Mouse (Mus musculus): Measurements from ENCODE around the gene Bbc3. TPM values are rescaled to one million over a fixed set of nuclear protein-coding genes. Genes with fewer than 3 reads are reported as not detected.
"Not testable (repeated sequence)": the region's sequence is repeated elsewhere in the genome, so short reads cannot be mapped to it uniquely, and the experiment has no call there.

The Bbc3 gene
- polyA plus RNA-seq, 1 experiment from 2014 or later: 6.4 TPM

DNA sequence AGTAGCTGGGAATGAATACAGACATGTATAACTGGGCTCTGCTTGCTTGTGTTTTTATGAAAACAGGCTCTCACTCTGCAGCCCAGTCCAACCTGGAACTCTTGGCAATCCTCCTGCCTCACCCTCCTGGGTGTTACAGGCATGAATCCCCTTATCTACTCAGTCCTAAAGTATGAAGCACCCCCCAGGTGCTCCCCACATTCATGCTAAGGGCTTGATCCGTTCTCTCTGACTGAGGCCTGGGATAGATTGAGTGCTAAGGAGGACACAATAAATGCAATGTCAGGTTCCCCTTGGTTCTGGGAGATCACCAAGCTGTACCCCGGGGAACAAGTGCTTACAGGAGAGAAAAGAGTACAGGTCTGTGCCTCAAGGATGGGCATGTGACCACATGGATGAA lies 10.6 kb upstream of the Bbc3 start:
- no peak for ATAC-seq (ENCODE audit: low FRiP score)

DNA sequence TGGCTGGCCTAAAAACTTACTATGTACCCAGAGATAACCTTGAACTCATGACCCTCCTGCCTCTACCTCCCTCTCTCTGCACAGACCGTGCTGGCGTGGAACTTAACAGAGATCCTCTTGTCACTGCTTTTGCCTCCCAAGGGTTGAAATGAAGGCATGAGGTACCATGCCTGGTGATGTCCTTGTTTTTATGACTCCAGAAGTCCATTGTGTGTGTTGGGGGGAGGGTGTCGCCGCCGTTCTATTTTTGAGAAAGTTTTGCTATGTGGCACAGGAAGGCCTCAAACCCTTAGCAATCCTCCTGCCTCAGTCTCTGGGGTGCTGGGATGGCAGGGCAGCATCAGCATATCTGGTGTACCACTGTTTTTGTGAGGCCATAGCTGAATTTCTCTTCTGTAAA lies 9.3 kb upstream of the Bbc3 start:
- WGBS: 80% methylated on average over 5 of the region's 5 CpGs
- peak overlapping the region; percentile 36; the same call in 1 of the 2 replicates for H3K4me3 ChIP-seq (ENCODE audit: low read depth, low read length)
- H3K9me3 ChIP-seq (ENCODE audit: control insufficient read depth, low read length): no peaks in the 10 kb centered on the region
- DNase-seq (ENCODE audit: low spot score): no peak
- peak overlapping the region; percentile 59 for H3K4me2 ChIP-seq (replicated peaks; ENCODE audit: low read depth, low read length)
- no peak for ATAC-seq (ENCODE audit: low FRiP score)
- no peak overlapping the region; the same call in 1 of the 2 replicates for H3K9ac ChIP-seq (ENCODE audit: low read depth, low read length)
- H3K27ac ChIP-seq (ENCODE audit: low read depth, low read length): peak overlapping the region; percentile 37; the same call in 1 of the 2 replicates
- H3K4me1 ChIP-seq (replicated peaks; ENCODE audit: control insufficient read depth, insufficient read depth, low read length): peaks cover 6% of the 10 kb centered on the region
- H3K27me3 ChIP-seq (ENCODE audit: control insufficient read depth, insufficient read depth, low read length): no peaks in the 10 kb centered on the region
- H3K36me3 ChIP-seq (ENCODE audit: control insufficient read depth, insufficient read depth, low read length): no peaks in the 10 kb centered on the region

More for the DNA sequence above, 10.6 kb upstream of the Bbc3 start:
- H3K4me1 ChIP-seq (replicated peaks; ENCODE audit: control insufficient read depth, insufficient read depth, low read length): peaks cover 6% of the 10 kb centered on the region
- H3K4me2 ChIP-seq (replicated peaks; ENCODE audit: low read depth, low read length): no peak overlapping the region; the same call in 1 of the 2 replicates
- H3K36me3 ChIP-seq (ENCODE audit: control insufficient read depth, insufficient read depth, low read length): no peaks in the 10 kb centered on the region
- no peak overlapping the region for H3K27ac ChIP-seq (ENCODE audit: low read depth, low read length)
- WGBS: 72% methylated on average over 2 of the region's 2 CpGs
- H3K9me3 ChIP-seq (ENCODE audit: control insufficient read depth, low read length): no peaks in the 10 kb centered on the region
- no peak overlapping the region for H3K9ac ChIP-seq (ENCODE audit: low read depth, low read length)
- DNase-seq (ENCODE audit: low spot score): no peak
- no peaks in the 10 kb centered on the region for H3K27me3 ChIP-seq (ENCODE audit: control insufficient read depth, insufficient read depth, low read length)
- no peak overlapping the region for H3K4me3 ChIP-seq (ENCODE audit: low read depth, low read length)

DNA sequence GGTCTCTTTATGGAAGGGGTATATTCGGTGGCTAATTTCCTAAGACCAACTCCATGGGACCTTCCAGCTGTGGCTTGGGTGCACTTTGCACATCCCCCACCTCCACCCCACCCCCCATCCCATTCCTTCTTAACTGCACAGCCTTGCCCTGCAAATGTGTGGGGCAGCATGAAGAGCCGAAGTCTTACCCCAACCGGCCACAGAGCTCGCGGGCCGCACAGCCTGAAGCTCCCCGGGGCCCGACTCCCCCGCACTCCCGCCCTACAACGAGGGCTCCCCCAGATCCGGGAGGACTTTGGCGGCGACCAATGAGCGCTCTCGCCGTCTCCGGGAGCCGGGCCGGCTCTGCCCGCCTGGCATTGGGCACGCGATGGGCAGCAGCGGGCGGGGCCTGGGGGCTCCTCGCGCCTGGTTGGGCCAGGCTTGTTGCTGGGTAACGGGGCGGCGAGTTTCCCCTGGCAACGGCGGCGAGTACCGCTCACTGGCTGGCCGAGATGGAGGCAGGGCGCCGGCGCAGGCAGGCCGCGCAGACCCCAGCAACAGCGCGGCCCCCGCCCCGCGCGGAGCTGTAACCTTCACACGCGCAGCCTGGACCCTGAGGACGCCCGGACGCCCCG lies 8.7 kb upstream of the Bbc3 start:
- peak overlapping the region; percentile 37; the same call in 1 of the 2 replicates for H3K27ac ChIP-seq (ENCODE audit: low read depth, low read length)
- H3K36me3 ChIP-seq (ENCODE audit: control insufficient read depth, insufficient read depth, low read length): no peaks in the 10 kb centered on the region
- H3K9ac ChIP-seq (ENCODE audit: low read depth, low read length): peak overlapping the region; percentile 57; the same call in 1 of the 2 replicates
- no peaks in the 10 kb centered on the region for H3K9me3 ChIP-seq (ENCODE audit: control insufficient read depth, low read length)
- peak overlapping the region; percentile 59 for H3K4me2 ChIP-seq (replicated peaks; ENCODE audit: low read depth, low read length)
- ATAC-seq (ENCODE audit: low FRiP score): peak; percentile 86
- under 1% methylated on average over 51 of the region's 52 CpGs for WGBS
- peaks cover 6% of the 10 kb centered on the region for H3K4me1 ChIP-seq (replicated peaks; ENCODE audit: control insufficient read depth, insufficient read depth, low read length)
- no peaks in the 10 kb centered on the region for H3K27me3 ChIP-seq (ENCODE audit: control insufficient read depth, insufficient read depth, low read length)
- peak overlapping the region; percentile 36 for H3K4me3 ChIP-seq (ENCODE audit: low read depth, low read length)
- DNase-seq (ENCODE audit: low spot score): peak; percentile 92

GRCm38 (mm10) chr7:16307141-16307540 lies 1.1 kb upstream of the Bbc3 start:
- not testable (repeated sequence) for H3K4me3 ChIP-seq (ENCODE audit: low read depth, low read length); H3K9ac ChIP-seq (ENCODE audit: low read depth, low read length); DNase-seq (ENCODE audit: low spot score); H3K27ac ChIP-seq (ENCODE audit: low read depth, low read length); ATAC-seq (ENCODE audit: low FRiP score); H3K4me2 ChIP-seq (replicated peaks; ENCODE audit: low read depth, low read length); H3K9me3 ChIP-seq (ENCODE audit: control insufficient read depth, low read length); H3K36me3 ChIP-seq (ENCODE audit: control insufficient read depth, insufficient read depth, low read length); H3K27me3 ChIP-seq (ENCODE audit: control insufficient read depth, insufficient read depth, low read length); H3K4me1 ChIP-seq (replicated peaks; ENCODE audit: control insufficient read depth, insufficient read depth, low read length)
- 76% methylated on average over 6 of the region's 6 CpGs for WGBS

- H3K27me3 ChIP-seq (ENCODE audit: control insufficient read depth, insufficient read depth, low read length): no peaks in the 10 kb centered on the region
- 42% methylated on average over 16 of the region's 16 CpGs for WGBS
- ATAC-seq (ENCODE audit: low FRiP score): no peak
Observed at GRCm38 (mm10) chr7:16308555-16309317, 543 bp downstream of the Bbc3 start.

GRCm38 (mm10) chr7:16309318-16310019 lies 1.3 kb downstream of the Bbc3 start:
- Histone ChIP-seq H3K9me3 (ENCODE audit: control insufficient read depth, low read length) (no peaks in the 10 kb centered on the region), H3K4me2 (replicated peaks; ENCODE audit: low read depth, low read length) (peak overlapping the region; percentile 98), H3K9ac (ENCODE audit: low read depth, low read length) (peak overlapping the region; percentile 61), H3K4me1 (replicated peaks; ENCODE audit: control insufficient read depth, insufficient read depth, low read length) (peaks cover 11% of the 10 kb centered on the region), H3K4me3 (ENCODE audit: low read depth, low read length) (peak overlapping the region; percentile 73), H3K36me3 (ENCODE audit: control insufficient read depth, insufficient read depth, low read length) (no peaks in the 10 kb centered on the region), H3K27ac (ENCODE audit: low read depth, low read length) (0 out of 2 replicates have a peak overlapping the region, but pooled peaks have one; percentile 36), H3K27me3 (ENCODE audit: control insufficient read depth, insufficient read depth, low read length) (no peaks in the 10 kb centered on the region)
- WGBS: under 1% methylated on average over 59 of the region's 61 CpGs
- DNase-seq (ENCODE audit: low spot score) (peak; percentile 82), ATAC-seq (ENCODE audit: low FRiP score) (peak; percentile 15; the same call in 1 of the 2 replicates)

More at GRCm38 (mm10) chr7:16308555-16309317, 543 bp downstream of the Bbc3 start:
- Histone ChIP-seq H3K9me3 (ENCODE audit: control insufficient read depth, low read length) (no peaks in the 10 kb centered on the region), H3K27ac (ENCODE audit: low read depth, low read length) (0 out of 2 replicates have a peak overlapping the region, but pooled peaks have one; percentile 27), H3K4me3 (ENCODE audit: low read depth, low read length) (peak overlapping the region; percentile 73), H3K36me3 (ENCODE audit: control insufficient read depth, insufficient read depth, low read length) (no peaks in the 10 kb centered on the region), H3K9ac (ENCODE audit: low read depth, low read length) (no peak overlapping the region; the same call in 1 of the 2 replicates), H3K4me1 (replicated peaks; ENCODE audit: control insufficient read depth, insufficient read depth, low read length) (peaks cover 11% of the 10 kb centered on the region), H3K4me2 (replicated peaks; ENCODE audit: low read depth, low read length) (peak overlapping the region; percentile 98)
- peak; percentile 10 for DNase-seq (ENCODE audit: low spot score)

DNA sequence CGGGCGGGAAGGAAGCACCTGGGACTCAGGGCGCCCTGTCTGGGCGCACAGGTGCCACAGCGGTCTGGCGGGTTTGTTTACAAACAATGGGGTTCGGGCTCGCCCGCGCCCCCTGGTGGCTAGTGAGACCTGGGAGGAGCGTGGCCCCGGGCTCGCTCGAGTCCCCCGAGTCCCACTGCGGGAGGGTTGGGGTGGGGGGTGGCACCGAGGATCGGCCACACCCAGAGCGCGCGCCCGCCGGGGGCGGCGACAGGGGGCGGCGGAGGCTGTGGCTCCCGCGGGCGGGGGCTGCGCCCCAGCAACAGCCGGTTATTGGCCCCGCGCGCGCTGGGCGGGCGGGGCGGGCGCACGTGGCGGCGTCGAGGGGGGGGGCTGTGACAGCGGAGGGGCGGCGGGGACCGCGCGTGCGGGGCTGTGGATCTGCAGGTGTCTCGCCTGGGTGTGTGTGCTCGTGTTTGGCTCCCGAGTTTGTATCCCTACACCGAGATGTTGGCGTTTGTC lies 1.9 kb downstream of the Bbc3 start:
- Histone ChIP-seq H3K4me3 (ENCODE audit: low read depth, low read length) (peak overlapping the region; percentile 73), H3K27ac (ENCODE audit: low read depth, low read length) (peak overlapping the region; percentile 36; the same call in 1 of the 2 replicates), H3K4me2 (replicated peaks; ENCODE audit: low read depth, low read length) (peak overlapping the region; percentile 98), H3K27me3 (ENCODE audit: control insufficient read depth, insufficient read depth, low read length) (no peaks in the 10 kb centered on the region), H3K9me3 (ENCODE audit: control insufficient read depth, low read length) (no peaks in the 10 kb centered on the region), H3K9ac (ENCODE audit: low read depth, low read length) (peak overlapping the region; percentile 61), H3K4me1 (replicated peaks; ENCODE audit: control insufficient read depth, insufficient read depth, low read length) (peaks cover 11% of the 10 kb centered on the region), H3K36me3 (ENCODE audit: control insufficient read depth, insufficient read depth, low read length) (no peaks in the 10 kb centered on the region)
- DNase-seq (ENCODE audit: low spot score) (peak; percentile 85), ATAC-seq (ENCODE audit: low FRiP score) (no peak)
- under 1% methylated on average over 46 of the region's 56 CpGs for WGBS

Data from hindbrain, embryonic 11.5 days (tissue).